Mouse (Mus musculus) lung, postnatal 10 days (tissue): ENCODE data around the gene Stx16.

Source experiments
- DNase-seq: peaks from one replicate; pipeline ENCODE4 v3.0.0; 2021

Stx16 gene

GRCm38 (mm10) chr2:174077004-174077695 lies 1.0 kb downstream of the Stx16 start:
- DNase-seq: peak; percentile 14

DNA sequence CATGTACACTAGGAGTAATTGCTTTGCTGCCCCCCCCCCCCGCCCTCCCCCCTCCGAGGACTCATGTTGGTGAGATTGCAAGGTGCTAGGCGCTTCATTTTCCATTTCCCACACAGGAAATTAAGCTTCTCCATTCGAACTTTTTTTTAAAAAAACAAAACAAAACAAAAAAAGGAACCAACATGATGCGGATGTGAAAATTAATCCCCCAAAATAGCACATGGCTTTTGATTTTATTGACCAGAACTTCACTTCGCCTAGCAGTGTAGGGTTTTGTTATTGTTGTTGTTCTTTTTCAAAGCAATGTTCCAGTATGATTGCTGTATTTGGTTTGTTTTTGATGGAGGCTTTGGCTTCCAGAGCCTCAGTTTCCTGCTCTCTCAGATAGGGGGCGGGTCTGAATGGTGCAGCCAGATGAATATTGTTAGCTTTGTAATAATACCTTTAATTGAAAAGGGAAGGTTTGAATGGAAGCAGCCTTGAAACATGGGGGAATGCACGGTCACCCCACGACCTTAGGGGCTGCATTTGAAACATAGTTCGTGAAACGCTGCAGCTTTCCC lies 1.7 kb downstream of the Stx16 start:
- no peak for DNase-seq

DNA sequence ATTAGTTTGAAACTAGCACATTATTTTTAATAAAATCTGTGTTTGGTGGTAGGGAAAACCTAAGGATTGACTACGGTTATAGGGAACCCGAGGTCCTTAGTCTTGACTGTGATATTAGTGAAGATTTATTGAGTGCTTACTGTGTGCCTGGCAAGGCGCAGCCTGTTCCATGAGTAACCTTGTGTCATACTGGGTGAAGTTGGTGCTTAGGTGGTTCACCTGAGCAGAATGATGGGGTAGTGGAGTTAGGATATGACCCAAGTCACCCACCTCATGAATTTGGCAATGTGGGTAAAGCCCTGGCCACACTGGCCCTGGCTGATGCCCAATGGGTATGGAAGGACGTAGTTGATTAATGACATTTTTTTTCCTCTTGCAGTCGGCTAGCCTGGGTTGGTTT lies 5.7 kb downstream of the Stx16 start:
- DNase-seq: no peak

GRCm38 (mm10) chr2:174082380-174082918 lies 6.3 kb downstream of the Stx16 start:
- DNase-seq: no peak

DNA sequence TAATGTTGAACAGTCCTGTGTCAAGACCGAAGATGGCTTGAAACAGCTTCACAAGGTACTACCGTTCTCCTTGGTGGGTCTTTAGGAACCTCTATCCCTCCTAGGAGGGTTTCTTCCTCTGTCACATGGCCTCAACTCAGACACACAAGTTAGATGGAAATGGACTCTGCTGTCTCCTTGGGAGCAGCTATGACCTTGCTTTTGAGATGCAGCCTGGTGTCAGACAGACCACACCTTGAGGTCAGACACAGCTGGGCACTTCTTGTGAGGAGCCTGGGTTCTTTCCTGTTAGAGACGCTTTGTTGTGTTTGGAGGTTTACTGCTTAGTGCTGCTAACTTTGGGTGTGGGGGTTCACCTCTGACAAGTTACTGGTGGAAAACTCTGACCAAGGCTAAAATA lies 19.0 kb downstream of the Stx16 start:
- no peak for DNase-seq

DNA sequence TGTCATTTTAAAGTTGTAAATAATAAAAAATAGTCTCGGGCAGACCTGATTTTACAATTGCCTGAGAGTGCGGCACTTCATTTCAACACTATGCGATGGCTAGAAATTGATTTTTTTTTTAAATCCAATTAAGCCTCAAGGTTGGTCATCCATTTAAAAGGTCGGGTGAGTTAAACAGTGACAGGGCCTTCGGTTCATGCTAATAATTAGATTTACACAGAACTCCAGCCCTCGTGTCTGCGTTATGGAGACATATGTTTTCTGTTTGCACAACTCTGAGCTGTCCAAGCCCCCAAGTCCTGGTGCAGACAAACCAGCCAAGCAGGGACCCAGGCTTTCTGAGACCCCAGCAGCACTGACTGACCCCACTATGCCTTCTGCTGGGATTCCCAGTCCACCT lies 26.3 kb downstream of the Stx16 start:
- no peak for DNase-seq

GRCm38 (mm10) chr2:174103527-174103926 lies 27.4 kb downstream of the Stx16 start:
- DNase-seq: no peak

DNA sequence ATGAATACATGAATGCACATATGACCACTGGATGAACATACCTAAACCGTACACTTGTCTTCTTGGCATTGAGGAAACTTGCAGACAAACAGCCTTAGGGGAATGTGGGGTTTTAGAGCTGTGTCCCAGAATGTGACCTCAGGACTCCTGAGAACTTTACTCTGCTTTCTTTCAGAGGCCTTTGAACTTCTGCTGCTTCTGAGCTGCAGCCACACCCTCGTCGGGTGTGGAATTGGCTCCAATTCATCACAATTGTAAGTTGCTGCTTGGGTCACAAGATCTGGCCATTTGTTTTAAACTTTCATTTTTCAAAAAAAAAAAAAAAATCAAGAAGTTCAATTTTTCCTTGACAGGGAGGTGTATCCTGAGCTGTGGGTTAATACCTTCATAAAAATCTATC lies 31.3 kb downstream of the Stx16 start:
- DNase-seq: no peak

GRCm38 (mm10) chr2:174109991-174110782 lies 34.1 kb downstream of the Stx16 start, which contains the start of gene Npepl1:
Gene Npepl1, plus strand, starts transcription at chr2:174110349.
- peak; percentile 78 for DNase-seq

DNA sequence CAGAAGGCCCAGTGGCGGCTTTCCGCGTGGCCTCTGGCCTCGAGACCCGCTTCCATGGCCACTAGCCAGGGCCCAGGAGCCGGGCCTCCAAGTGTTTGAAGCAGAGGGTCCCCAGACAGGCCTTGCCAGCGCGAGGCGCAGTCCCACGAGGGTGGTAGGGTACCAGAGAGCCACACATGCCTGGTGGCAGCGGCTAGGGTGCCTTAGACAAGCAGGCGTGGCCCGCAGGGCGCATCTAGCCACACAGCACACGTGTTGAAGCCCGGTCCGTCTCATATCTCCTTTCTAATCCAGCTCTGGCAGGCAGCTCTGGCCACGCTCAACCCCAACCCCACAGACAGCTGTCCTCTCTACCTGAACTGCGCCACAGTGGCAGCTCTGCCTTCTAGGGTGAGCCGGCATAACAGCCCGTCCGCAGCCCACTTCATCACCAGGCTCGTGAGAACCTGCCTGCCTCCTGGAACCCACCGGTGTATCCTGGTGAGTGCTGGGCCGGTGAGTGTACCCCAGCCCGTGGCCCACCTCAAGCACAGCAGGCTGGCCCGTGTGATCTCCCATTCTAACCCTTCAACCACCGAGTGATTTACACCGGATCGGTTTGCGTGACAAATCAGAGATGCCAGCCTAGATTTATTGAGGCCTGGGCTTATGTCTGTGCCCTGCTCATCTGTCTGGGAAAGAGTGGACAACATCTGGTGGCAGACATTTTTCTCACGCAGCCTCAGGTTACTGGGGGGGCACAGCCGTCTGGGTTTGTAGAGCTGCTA lies 34.9 kb downstream of the Stx16 start:
- peak; percentile 40 for DNase-seq

GRCm38 (mm10) chr2:174112931-174113330 lies 36.8 kb downstream of the Stx16 start:
- DNase-seq: no peak

- no peak for DNase-seq
Observed at GRCm38 (mm10) chr2:174114148-174114864, 38.2 kb downstream of the Stx16 start.

- DNase-seq: no peak
Observed at GRCm38 (mm10) chr2:174116929-174117328, 40.8 kb downstream of the Stx16 start.

GRCm38 (mm10) chr2:174118141-174118540 lies 42.0 kb downstream of the Stx16 start:
- no peak for DNase-seq

DNA sequence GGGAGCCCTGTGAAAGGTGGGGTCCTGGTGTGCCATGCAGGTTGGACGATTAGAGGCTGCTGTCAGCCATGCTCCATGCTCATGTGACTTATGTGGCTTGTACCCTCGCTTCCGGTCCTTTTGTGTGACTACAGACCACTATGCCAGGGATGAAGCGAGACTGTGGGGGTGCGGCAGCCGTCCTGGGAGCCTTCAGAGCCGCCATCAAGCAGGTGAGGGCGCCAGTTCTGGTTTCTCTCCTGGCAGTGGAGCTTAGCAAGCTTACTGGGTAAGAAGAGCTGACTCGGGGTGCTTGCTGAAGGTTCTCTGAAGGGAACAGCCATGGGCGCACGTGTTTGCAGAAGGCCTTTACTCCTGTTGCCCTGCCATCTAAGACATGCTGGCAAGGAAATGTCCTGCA lies 43.2 kb downstream of the Stx16 start:
- DNase-seq: no peak

- DNase-seq: no peak
Observed at GRCm38 (mm10) chr2:174120631-174121030, 44.5 kb downstream of the Stx16 start.

GRCm38 (mm10) chr2:174121411-174121947 lies 45.4 kb downstream of the Stx16 start:
- DNase-seq: peak; percentile 19

GRCm38 (mm10) chr2:174122331-174122730 lies 46.2 kb downstream of the Stx16 start:
- DNase-seq: no peak

GRCm38 (mm10) chr2:174123731-174124130 lies 47.6 kb downstream of the Stx16 start:
- DNase-seq: no peak

- DNase-seq: peak; percentile 56
Observed at GRCm38 (mm10) chr2:174126522-174127375, 50.6 kb downstream of the Stx16 start.

DNA sequence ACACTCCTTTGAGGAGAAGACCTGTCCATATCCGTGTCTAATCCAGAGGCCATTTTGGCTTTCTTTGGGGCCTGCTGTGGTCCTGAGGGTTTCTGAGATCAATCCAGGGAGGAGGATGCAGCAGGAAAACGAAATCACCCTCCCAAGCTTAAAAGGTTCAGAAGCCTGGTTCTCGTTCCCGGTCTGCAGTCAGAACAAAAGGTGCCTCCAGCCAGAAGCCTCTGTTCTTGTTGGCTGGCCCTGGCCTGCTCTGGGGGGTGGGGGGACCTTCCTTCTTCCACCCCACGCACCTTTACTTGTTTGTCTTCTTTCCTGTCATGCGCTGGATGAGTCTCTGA lies 51.2 kb downstream of the Stx16 start:
- DNase-seq: no peak
